Mouse (Mus musculus) layer of hippocampus, adult 2 months (tissue): Measurements from ENCODE around the gene Crk. TPM values are rescaled to one million over a fixed set of nuclear protein-coding genes. Genes with fewer than 3 reads are reported as not detected.
"Not testable (repeated sequence)": the region's sequence is repeated elsewhere in the genome, so short reads cannot be mapped to it uniquely, and the experiment has no call there.

ENCODE experiments used
- DNase-seq, 2 experiments: peaks; one replicate each; pipeline ENCODE4 v3.0.0; 2022; ENCODE audit warnings: low spot score in 2 of 2
- H3K27ac ChIP-seq: fragments of 200-600 bp; 2 replicates; pipeline ENCODE4 v1.8.1; 2022
- H3K4me3 ChIP-seq: fragments of 200-600 bp; 2 replicates; pipeline ENCODE4 v1.8.1; 2022; ENCODE audit warnings: mild to moderate bottlenecking
- CTCF ChIP-seq: fragments of 200-600 bp; conservative IDR thresholded peaks from 2 replicates; pipeline ENCODE4 v1.8.1; 2022; ENCODE audit warnings: antibody characterized with exemption, mild to moderate bottlenecking, moderate library complexity
- total RNA-seq, 2 experiments: library from RNA; stranded (reverse); gene quantifications; 2 replicates each; pipeline ENCODE4 v1.2.3; 2021

Crk gene
- total RNA-seq, 2 experiments from 2014 or later, result 123 to 136 TPM

DNA sequence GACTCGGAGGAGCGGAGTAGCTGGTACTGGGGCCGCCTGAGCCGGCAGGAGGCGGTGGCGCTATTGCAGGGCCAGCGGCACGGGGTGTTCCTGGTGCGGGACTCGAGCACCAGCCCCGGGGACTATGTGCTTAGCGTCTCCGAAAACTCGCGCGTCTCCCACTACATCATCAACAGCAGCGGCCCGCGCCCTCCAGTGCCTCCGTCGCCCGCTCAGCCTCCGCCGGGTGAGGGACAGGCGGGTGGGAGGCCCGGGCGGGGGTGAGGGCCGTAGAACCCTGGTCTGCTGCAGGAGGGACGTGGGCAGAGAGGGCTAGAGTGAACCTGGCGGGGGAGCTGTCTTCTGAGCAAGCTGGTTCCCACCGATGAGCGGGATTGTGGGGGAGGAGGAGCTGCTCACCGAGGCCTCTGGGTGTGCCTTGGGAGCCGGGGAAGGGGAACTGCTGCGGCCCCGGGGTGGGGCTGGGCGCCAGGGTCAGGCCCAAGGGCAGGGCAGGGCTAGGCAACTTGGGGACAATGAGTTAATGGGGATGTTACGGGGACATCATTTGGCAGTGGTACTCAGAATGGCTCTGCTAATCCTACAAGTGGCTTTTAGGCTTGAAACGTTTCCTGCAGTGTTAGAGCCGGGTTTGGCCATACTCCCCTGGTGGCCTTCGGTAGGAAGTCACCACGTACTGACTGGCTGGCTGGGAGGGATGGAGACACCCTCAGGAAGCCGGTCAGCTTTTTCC, 546 bp downstream of the Crk start:
- peak overlapping the region; percentile 71 for H3K4me3 ChIP-seq
- TF ChIP-seq CTCF, result peak; percentile 70
- H3K27ac ChIP-seq, result peak overlapping the region; percentile 96
- DNase-seq, result peak; percentile 50 to 53

DNA sequence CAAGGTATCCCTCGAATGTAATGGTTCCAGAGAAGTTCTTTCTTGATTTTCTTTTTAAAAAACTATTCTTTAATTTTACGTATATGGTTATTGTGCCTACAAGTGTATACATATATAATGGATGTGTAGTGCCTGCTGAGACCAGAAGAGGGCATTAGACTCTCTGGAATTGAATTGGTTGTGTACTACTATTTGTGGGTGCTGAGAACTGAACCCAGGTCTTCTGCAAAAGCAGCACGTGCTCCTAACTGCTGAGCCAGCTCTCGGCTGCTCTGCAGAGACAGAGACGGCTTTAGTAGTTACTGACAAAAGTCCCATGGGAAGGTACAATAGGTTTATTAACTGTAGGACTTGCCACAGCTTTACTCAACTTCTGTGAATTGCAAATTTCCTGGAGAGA, 5.4 kb downstream of the Crk start:
- Histone ChIP-seq H3K27ac (no peak overlapping the region), H3K4me3 (no peak overlapping the region)
- peak; percentile 46 for TF ChIP-seq CTCF
- no peak for DNase-seq

DNA sequence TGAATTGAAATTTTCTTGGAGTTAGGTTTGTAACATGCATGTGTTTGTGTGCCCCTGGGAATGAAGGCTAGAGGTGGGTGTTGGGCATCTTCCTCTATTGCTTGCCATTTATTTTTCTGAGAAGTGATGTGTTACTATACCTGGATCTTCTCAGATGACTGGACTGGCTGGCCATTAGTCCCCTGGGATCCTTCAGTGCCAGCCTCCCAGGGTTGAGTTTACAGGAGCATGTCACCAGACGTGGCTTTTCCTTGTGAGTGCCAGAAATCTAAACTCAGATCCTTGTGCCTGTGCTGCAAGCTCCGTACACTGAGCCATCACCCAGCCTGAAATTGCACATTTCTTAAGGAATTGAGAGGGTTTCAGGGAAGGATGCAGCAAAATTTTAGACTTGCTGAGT, 5.9 kb downstream of the Crk start:
- DNase-seq, result no peak
- no peak overlapping the region for H3K4me3 ChIP-seq
- no peak overlapping the region for H3K27ac ChIP-seq
- no peak for TF ChIP-seq CTCF

DNA sequence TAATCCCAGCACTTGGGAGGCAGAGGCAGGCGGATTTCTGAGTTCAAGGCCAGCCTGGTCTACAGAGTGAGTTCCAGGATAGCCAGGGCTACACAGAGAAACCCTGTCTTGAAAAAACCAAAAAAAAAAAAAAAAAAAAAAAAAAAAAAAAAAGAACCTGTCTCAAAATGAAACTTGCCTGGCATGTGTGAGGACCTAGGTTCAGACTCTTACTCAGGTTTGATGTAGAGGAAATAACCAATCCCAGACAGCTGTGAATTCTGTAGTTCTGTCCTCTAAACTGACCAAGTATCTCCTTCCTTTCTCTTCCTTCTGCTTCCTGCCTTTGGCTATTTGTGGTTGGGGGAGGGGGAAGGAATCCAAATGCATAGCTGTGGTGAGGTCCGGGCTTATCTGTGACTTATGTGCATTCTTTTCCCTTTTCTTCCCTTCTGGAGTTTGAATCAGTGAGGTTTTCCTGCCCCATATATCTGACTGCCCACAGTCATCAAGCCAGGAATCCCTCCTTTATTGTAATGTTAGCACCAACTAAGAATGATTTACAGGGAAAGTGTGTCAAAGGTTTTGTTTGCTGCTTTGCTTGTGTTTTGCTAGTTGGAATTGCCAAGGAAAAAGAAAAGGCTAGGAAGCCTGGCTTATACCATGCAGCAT, 8.4 kb downstream of the Crk start:
- Histone ChIP-seq H3K27ac (no peak overlapping the region), H3K4me3 (no peak overlapping the region)
- no peak for DNase-seq
- TF ChIP-seq CTCF, result no peak

GRCm38 (mm10) chr11:75688132-75688531, 9.1 kb downstream of the Crk start:
- no peak overlapping the region for H3K4me3 ChIP-seq
- no peak for TF ChIP-seq CTCF
- no peak for DNase-seq
- H3K27ac ChIP-seq, result no peak overlapping the region

DNA sequence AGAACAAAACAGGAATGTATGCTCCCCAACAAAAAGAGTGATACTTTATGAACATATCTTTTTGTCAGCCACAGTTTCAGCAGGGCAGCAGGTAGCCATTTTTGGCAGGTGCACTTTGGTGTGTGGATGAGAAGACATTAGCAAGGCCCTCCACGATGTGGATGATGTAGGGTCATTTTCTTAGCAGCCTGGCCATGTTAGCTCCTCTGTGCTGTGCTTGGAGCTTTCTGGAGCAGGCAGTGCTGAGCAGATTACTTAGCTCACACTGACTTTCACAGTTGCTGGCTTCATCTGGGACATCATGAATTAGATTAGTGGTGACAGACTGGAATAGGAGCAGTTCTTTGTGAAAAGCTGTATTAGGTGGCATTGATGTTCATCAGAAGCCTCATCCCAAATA, 10.9 kb downstream of the Crk start:
- Histone ChIP-seq H3K4me3 (no peak overlapping the region), H3K27ac (peak overlapping the region; percentile 32)
- no peak for DNase-seq
- no peak for TF ChIP-seq CTCF

DNA sequence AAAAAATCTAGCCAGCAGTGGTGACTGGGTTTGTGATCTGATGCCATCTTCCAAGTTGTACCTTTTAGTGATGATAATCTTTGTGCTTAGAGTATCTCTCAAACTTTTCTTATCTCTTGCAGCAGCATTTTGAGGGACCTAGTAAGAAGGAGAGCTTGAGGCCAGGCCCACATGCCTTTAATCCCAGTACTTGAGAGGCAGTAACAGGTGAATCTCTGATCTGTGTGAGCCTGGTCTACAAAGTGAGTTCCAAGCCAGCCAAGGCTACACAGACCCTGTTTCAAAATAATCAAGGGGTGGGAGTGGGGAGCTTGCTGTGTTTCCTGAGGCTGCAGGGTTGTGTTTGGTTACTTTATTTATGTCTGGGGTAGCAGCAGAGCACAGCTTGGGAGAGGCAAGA, 12.0 kb downstream of the Crk start:
- no peak for TF ChIP-seq CTCF
- Histone ChIP-seq H3K27ac (no peak overlapping the region), H3K4me3 (no peak overlapping the region)
- no peak for DNase-seq

DNA sequence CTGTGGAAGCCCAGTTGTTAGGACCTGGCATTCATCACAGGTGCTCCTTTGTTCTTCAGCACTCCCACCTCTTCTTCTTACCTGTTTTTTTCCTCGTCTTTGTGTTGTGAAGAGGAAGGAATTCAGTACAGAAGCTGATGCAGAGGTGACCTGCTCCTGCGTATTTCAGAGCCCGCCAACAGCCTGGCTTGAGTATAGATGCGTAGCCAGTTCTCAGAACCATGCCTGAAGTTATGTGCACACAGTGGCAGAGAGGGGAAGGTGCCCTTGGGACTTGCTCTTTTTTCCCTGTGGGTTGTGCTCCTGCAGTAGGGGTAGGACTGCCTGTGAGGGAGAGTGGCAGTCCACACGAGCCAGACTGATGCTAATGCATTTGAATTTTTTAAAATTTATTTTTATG, 14.5 kb downstream of the Crk start:
- no peak overlapping the region for H3K27ac ChIP-seq
- no peak overlapping the region for H3K4me3 ChIP-seq
- no peak for TF ChIP-seq CTCF
- DNase-seq, result no peak

GRCm38 (mm10) chr11:75697464-75697863, 18.4 kb downstream of the Crk start:
- not testable (repeated sequence) for H3K4me3 ChIP-seq, H3K27ac ChIP-seq, DNase-seq

DNA sequence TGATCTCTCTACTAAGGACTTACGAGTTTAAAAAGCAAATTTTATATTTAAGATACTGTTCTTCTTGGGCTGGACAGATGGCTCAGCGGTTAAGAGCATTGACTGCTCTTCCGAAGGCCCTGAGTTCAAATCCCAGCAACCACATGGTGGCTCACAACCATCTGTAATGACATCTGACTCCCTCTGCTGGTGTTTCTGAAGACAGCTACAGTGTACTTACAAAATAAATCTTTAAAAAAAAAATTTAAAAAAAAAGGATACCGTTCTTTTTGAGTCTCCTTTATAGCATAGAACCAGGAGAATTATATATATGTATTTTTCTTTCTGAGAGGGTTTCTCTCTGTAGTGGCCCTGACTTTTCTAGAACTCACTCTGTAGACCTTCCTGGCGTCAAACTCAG, 21.5 kb downstream of the Crk start:
- TF ChIP-seq CTCF, result peak; percentile 46

DNA sequence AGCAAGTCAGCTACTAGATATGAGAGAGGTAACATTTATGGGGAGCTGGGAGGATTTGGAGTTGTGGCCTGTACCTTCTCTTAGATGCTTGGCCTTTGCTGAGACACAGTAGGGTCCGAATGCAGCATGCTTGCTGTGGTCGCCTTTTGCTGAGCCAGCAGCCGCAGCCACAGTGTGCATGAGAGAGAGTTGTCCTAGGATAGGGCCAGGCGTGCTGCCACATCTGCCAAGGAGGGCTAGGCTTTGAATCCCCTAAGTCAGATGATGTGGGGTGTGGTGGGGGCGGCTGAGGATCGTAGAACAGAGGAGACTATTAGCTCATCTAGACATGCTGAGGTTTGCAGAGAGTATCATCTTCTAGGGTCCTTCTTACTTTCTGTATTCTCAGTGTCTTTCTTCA, 23.7 kb downstream of the Crk start:
- no peak overlapping the region for H3K27ac ChIP-seq
- H3K4me3 ChIP-seq, result no peak overlapping the region
- TF ChIP-seq CTCF, result no peak
- no peak for DNase-seq

More for the DNA sequence above, 21.5 kb downstream of the Crk start:
- no peak for DNase-seq
- Histone ChIP-seq H3K27ac (no peak overlapping the region), H3K4me3 (no peak overlapping the region)

GRCm38 (mm10) chr11:75703748-75704147, 24.7 kb downstream of the Crk start:
- no peak for DNase-seq
- Histone ChIP-seq H3K27ac (no peak overlapping the region), H3K4me3 (no peak overlapping the region)
- no peak for TF ChIP-seq CTCF

- DNase-seq, result no peak
- TF ChIP-seq CTCF, result peak; percentile 88
These were observed 34.9 kb downstream of the Crk start for GRCm38 (mm10) chr11:75713949-75714348.

DNA sequence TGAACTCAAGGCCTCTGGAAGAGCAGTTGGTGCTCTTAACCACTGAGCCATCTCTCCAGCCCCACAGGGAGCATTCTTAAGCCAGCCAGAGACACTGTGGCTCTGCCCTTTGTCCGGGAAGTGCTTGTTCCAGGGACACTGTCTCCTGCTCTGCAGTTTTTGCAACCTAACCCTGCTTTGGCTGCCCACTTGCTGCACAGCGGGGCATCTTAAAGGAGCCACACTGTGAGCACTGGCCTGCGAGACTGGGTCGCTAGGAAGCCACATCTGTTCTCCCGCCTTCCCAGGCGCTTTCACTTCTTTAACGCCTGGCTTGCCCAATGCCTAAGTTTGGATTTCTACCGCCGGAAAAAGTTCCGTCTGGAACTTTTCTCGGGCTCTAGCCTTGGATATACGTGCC, 36.5 kb downstream of the Crk start:
- Histone ChIP-seq H3K27ac (no peak overlapping the region), H3K4me3 (no peak overlapping the region)
- TF ChIP-seq CTCF, result no peak
- DNase-seq, result no peak

More at GRCm38 (mm10) chr11:75713949-75714348, 34.9 kb downstream of the Crk start:
- Histone ChIP-seq H3K4me3 (no peak overlapping the region), H3K27ac (no peak overlapping the region)
